Mouse (Mus musculus) thymus, adult 2 months (tissue): Measurements from ENCODE around the gene Boc.

Experiments
- CTCF ChIP-seq: fragments of 200-500 bp; IDR thresholded peaks from 2 replicates; pipeline ENCODE4 v1.5.1; 2012; ENCODE audit warnings: mild to moderate bottlenecking, control low read depth, low read length, moderate library complexity, borderline replicate concordance; ENCODE audit not compliant: control insufficient read depth, poor library complexity, insufficient read depth; ENCODE audit errors: extremely low read depth
- POLR2A ChIP-seq: fragments of 200-500 bp; IDR thresholded peaks from 2 replicates; pipeline ENCODE4 v1.6.1; 2012; ENCODE audit warnings: mild to moderate bottlenecking, low read length, control low read depth, moderate library complexity; ENCODE audit not compliant: control insufficient read depth, poor library complexity, insufficient read depth; ENCODE audit errors: extremely low read depth

DNA sequence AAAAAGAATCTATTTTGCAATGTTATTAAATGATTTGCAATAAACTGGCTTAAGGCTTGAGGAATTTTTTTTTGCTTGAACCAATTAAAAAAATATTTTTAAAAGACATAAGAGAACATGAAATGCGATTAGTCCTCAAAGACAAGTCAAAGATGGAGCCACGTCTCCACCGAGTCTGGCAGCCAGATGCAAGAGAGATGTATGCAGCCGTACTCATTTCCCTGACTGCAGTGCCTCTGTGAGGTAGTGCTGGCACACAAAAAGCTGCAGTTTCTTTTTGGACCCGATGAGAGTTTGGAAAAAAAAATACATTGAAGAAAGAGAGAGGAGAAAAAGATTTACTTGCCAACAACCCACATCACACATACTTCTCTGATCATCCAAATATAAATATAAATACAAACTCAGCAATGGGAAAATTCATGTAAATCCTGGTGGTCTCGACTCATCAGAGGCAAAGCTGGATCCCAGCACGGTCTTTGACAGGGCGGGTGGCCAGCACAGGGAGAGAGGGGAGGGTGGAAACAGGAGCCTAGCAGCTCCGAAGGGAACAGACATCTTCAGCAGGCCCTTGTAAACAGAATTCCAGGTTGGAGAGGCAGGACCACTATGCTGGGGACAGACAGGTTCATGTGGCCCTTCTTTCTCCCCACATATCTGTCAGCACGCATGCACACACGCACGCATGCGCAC lies 48.0 kb downstream of the Boc start:
- TF ChIP-seq CTCF: no peak
- TF ChIP-seq POLR2A: no peak
